Mouse (Mus musculus) embryonic facial prominence, embryonic 13.5 days (tissue): Measurements from ENCODE around the gene C9. TPM values are rescaled to one million over a fixed set of nuclear protein-coding genes. Genes with fewer than 3 reads are reported as not detected.

Source experiments
- ATAC-seq: fragments of 200-750 bp; cut with Nextera tagmentation; 2 replicates; pipeline ENCODE4 v1.8.0; 2017; ENCODE audit warnings: low read depth; ENCODE audit not compliant: insufficient number of reproducible peaks, insufficient read depth, low FRiP score, low TSS enrichment
- H3K27ac ChIP-seq: fragments of 300-500 bp; sonication (generic); 2 replicates; pipeline ENCODE4 v1.5.1; 2015; ENCODE audit warnings: moderate library complexity, mild to moderate bottlenecking, inconsistent platforms
- H3K27me3 ChIP-seq: fragments of 300-500 bp; sonication (generic); 2 replicates; pipeline ENCODE4 v1.6.1; 2015; ENCODE audit warnings: mild to moderate bottlenecking, inconsistent platforms
- H3K36me3 ChIP-seq: fragments of 300-500 bp; sonication (generic); 2 replicates; pipeline ENCODE4 v1.6.1; 2015; ENCODE audit warnings: mild to moderate bottlenecking, inconsistent platforms
- H3K4me1 ChIP-seq: fragments of 300-500 bp; sonication (generic); 2 replicates; pipeline ENCODE4 v1.6.1; 2015; ENCODE audit warnings: inconsistent platforms
- H3K4me2 ChIP-seq: fragments of 300-500 bp; sonication (generic); 2 replicates; pipeline ENCODE4 v1.6.1; 2015; ENCODE audit warnings: moderate library complexity, mild to moderate bottlenecking, inconsistent platforms
- H3K4me3 ChIP-seq: fragments of 300-500 bp; sonication (generic); 2 replicates; pipeline ENCODE4 v1.5.1; 2015; ENCODE audit warnings: mild to moderate bottlenecking, inconsistent platforms
- H3K9ac ChIP-seq: fragments of 300-500 bp; sonication (generic); 2 replicates; pipeline ENCODE4 v1.6.1; 2015; ENCODE audit warnings: mild to moderate bottlenecking, inconsistent platforms
- H3K9me3 ChIP-seq: fragments of 300-500 bp; sonication (generic); 2 replicates; pipeline ENCODE4 v1.6.1; 2016; ENCODE audit warnings: inconsistent platforms
- WGBS: fragments of 180-500 bp; shearing (Covaris S2); methylation state at CpG from one replicate; pipeline ENCODE4 v1.1.7; 2015; ENCODE audit warnings: mixed read lengths; 5-methylcytosine and 5-hydroxymethylcytosine counted together
- polyA plus RNA-seq: library from polyadenylated mRNA; unstranded; fragments of >200 nt; fragmentation: Nextera tagmentation; extraction: Ambion mirVana; gene quantifications from 2 replicates; pipeline ENCODE4 v1.2.1, GENCODE M21; 2015

C9 gene
- polyA plus RNA-seq, 1 experiment from 2014 or later, result not detected

GRCm38 (mm10) chr15:6533858-6534343 lies 88.8 kb downstream of the C9 start:
- Histone ChIP-seq H3K36me3 (no peaks in the 10 kb centered on the region), H3K9ac (no peak overlapping the region), H3K4me1 (no peaks in the 10 kb centered on the region), H3K27ac (no peak overlapping the region), H3K9me3 (no peaks in the 10 kb centered on the region), H3K27me3 (no peaks in the 10 kb centered on the region), H3K4me3 (no peak overlapping the region), H3K4me2 (no peak overlapping the region)
- ATAC-seq, result no peak
- WGBS, result 91% methylated on average over 3 of the region's 3 CpGs

- ATAC-seq, result no peak
- no peak overlapping the region for H3K9ac ChIP-seq
- no peaks in the 10 kb centered on the region for H3K9me3 ChIP-seq
- H3K4me3 ChIP-seq, result no peak overlapping the region
- H3K27me3 ChIP-seq, result no peaks in the 10 kb centered on the region
- 83% methylated on average over 8 of the region's 8 CpGs for WGBS
- no peak overlapping the region for H3K4me2 ChIP-seq
- no peaks in the 10 kb centered on the region for H3K4me1 ChIP-seq
- no peaks in the 10 kb centered on the region for H3K36me3 ChIP-seq
- H3K27ac ChIP-seq, result no peak overlapping the region
Measured at GRCm38 (mm10) chr15:6534592-6534991, 89.5 kb downstream of the C9 start.

GRCm38 (mm10) chr15:6539639-6540338 lies 94.7 kb downstream of the C9 start:
- no peak for ATAC-seq
- Histone ChIP-seq H3K9me3 (no peaks in the 10 kb centered on the region), H3K4me3 (no peak overlapping the region), H3K4me1 (no peaks in the 10 kb centered on the region), H3K27ac (no peak overlapping the region), H3K4me2 (no peak overlapping the region), H3K36me3 (no peaks in the 10 kb centered on the region), H3K9ac (no peak overlapping the region), H3K27me3 (no peaks in the 10 kb centered on the region)
- WGBS, result 63% methylated on average over 7 of the region's 7 CpGs

Other genes with a start within 250 kb of the C9 start
- gene Dab2, start 145.5 kb upstream of the C9 start, polyA plus RNA-seq, result 72.6 and 81.8 TPM in 2 replicates
- gene Fyb, start 77.5 kb downstream of the C9 start, polyA plus RNA-seq, result 4.6 and 9.0 TPM in 2 replicates